Mouse (Mus musculus) intestine, embryonic 15.5 days (tissue): ENCODE results near the gene Tmem236. TPM values are rescaled to one million over a fixed set of nuclear protein-coding genes. Genes with fewer than 3 reads are reported as not detected.
A peak's percentile ranks its signal among the peaks of the same experiment; 100 is the strongest.

Source experiments
- ATAC-seq: fragments of 200-750 bp; cut with Nextera tagmentation; 2 replicates; pipeline ENCODE4 v1.8.0; 2017; ENCODE audit warnings: moderate TSS enrichment, moderate library complexity
- H3K27ac ChIP-seq: fragments of 300-500 bp; sonication (generic); 2 replicates; pipeline ENCODE4 v1.5.1; 2015; ENCODE audit warnings: mild to moderate bottlenecking, inconsistent platforms
- H3K27me3 ChIP-seq: fragments of 300-500 bp; sonication (generic); replicated peaks from 2 replicates; pipeline ENCODE4 v1.6.1; 2015; ENCODE audit warnings: inconsistent platforms
- H3K36me3 ChIP-seq: fragments of 300-500 bp; sonication (generic); 2 replicates; pipeline ENCODE4 v1.6.1; 2015; ENCODE audit warnings: inconsistent platforms
- H3K4me1 ChIP-seq: fragments of 300-500 bp; sonication (generic); replicated peaks from 2 replicates; pipeline ENCODE4 v1.6.1; 2015; ENCODE audit warnings: inconsistent platforms
- H3K4me2 ChIP-seq: fragments of 300-500 bp; sonication (generic); replicated peaks from 2 replicates; pipeline ENCODE4 v1.6.1; 2015; ENCODE audit warnings: mild to moderate bottlenecking, inconsistent platforms
- H3K4me3 ChIP-seq: fragments of 300-500 bp; sonication (generic); replicated peaks from 2 replicates; pipeline ENCODE4 v1.5.1; 2015; ENCODE audit warnings: inconsistent platforms
- H3K9ac ChIP-seq: fragments of 300-500 bp; sonication (generic); 2 replicates; pipeline ENCODE4 v1.6.1; 2015; ENCODE audit warnings: inconsistent platforms
- H3K9me3 ChIP-seq: fragments of 300-500 bp; sonication (generic); 2 replicates; pipeline ENCODE4 v1.6.1; 2016; ENCODE audit warnings: inconsistent platforms
- WGBS: fragments of 180-500 bp; shearing (Covaris S2); methylation state at CpG from one replicate; pipeline ENCODE4 v1.1.7; 2015; 5-methylcytosine and 5-hydroxymethylcytosine counted together
- polyA plus RNA-seq: library from polyadenylated mRNA; unstranded; fragments of >200 nt; fragmentation: Nextera tagmentation; extraction: Ambion mirVana; gene quantifications from 2 replicates; pipeline ENCODE4 v1.2.1, GENCODE M21; 2015

Tmem236 gene
- 15.4 and 18.5 TPM in 2 replicates for polyA plus RNA-seq

DNA sequence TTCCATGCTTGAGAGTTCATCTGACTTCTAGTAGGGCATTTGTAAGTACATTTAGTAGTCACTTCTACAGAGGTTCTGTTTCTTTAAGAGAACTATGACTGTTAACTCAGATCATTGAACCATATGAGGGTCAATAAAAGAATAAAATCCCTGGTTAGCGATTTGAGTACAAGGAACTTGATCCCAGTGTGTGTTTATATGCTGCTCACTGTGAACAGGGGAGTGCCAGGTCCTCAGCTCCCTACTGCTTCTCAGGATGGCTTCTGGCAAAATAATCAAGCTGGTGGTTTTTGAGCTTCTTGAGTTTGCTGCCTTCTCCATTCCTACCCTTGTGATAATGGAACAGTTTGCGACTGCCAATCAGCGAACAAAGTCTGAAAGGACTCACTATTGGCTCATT is at the start of gene Tmem236:
Tmem236 (plus strand) TSS at position 190 of the 400 bp plus-strand sequence.
- H3K4me2 ChIP-seq, result peak within 1 kb of the TSS; percentile 3; the same call in 1 of the 2 replicates
- H3K36me3 ChIP-seq, result no peaks in the 10 kb centered on the region
- peak within 1 kb of the TSS; percentile 22 for H3K4me3 ChIP-seq
- no peak within 1 kb of the TSS for H3K9ac ChIP-seq
- H3K9me3 ChIP-seq, result no peaks in the 10 kb centered on the region
- H3K27me3 ChIP-seq, result no peaks in the 10 kb centered on the region
- 62% methylated on average over 3 of the region's 3 CpGs for WGBS
- H3K27ac ChIP-seq, result peak within 1 kb of the TSS; percentile 62
- no peaks in the 10 kb centered on the region for H3K4me1 ChIP-seq
- peak; percentile 83 for ATAC-seq

DNA sequence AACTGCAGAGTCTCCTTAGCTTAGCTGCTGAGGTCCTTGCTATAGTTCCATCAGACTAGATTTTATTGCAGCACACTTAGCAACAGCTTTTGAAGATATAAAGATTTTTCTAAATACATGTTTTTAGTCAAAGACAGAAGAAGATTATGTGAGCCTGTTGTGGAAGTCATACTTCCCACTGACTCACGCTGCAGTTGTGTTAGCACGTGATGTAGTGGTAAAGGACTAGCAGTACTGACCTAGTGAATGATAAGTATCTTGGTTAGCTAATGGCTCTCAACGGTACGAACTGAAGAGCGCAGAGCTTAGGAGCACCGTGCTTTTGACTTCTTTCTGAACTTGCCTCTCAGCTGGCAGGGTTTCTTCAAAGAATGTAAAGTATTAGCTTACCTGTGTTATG is 47.9 kb upstream of the Tmem236 start:
- no peak overlapping the region for H3K27ac ChIP-seq
- H3K4me2 ChIP-seq, result no peak overlapping the region
- no peak overlapping the region for H3K4me3 ChIP-seq
- H3K36me3 ChIP-seq, result 0 out of 2 replicates have a peak, but pooled peaks cover 5% of the 10 kb centered on the region
- ATAC-seq, result no peak
- H3K9me3 ChIP-seq, result no peaks in the 10 kb centered on the region
- 82% methylated on average over 6 of the region's 6 CpGs for WGBS
- no peak overlapping the region for H3K9ac ChIP-seq
- no peaks in the 10 kb centered on the region for H3K4me1 ChIP-seq
- no peaks in the 10 kb centered on the region for H3K27me3 ChIP-seq

DNA sequence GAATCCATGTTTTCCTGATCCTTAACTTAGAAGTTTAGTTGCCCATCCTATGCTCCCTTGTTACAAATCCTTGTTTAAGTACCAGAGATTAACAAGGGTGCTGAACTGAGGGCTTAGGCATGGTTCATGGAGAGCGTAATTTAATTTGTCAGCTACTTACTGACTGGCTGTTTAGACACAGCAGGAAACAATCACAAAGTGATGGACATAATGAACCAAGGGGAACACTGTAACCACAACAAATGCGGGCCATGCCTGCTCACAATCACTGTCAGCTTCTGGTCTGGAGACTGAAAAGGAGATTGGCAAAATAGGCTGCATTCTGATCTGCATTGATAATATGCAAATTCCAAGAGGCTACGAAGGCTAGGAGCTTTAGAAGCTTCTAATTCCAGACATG is 46.7 kb upstream of the Tmem236 start:
- Histone ChIP-seq H3K36me3 (0 out of 2 replicates have a peak, but pooled peaks cover 5% of the 10 kb centered on the region), H3K27me3 (no peaks in the 10 kb centered on the region), H3K4me1 (no peaks in the 10 kb centered on the region), H3K4me2 (no peak overlapping the region), H3K9me3 (no peaks in the 10 kb centered on the region), H3K9ac (no peak overlapping the region), H3K4me3 (no peak overlapping the region), H3K27ac (no peak overlapping the region)
- no peak for ATAC-seq
- WGBS, result 73% methylated on average over 3 of the region's 3 CpGs

DNA sequence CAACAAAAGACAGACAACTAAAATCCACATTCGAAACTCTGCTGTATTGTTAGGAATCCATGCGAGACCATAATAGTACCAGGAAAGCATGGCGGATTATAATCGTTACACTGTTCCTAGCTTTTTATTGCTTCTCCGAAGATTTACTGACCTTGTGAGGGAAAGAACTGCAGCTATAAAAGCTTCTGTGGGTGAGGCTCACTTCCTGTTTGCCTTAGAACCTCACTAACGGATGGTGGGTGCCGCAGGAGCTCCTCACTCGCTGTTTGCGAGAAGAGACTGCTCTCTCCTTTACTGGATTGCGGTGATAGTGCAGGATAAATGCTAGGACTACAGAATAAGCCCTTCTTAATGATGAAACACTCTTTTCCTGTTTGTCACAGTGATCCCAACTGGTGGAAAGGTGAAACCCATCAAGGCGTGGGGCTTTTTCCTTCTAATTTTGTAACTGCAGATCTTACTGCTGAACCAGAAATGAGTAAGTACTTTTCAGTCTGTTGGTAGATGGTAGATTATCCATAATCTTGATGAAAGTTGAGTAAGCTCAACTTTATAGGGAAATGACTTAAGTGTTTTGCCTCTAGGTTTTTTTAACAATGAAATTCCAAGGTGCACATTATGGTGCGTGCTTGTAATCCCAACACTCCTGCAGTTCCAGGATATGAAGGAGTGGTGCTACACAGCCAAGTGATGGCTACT is 43.5 kb upstream of the Tmem236 start:
- Histone ChIP-seq H3K27ac (0 out of 2 replicates have a peak overlapping the region, but pooled peaks have one; percentile 32), H3K4me1 (no peaks in the 10 kb centered on the region), H3K4me2 (no peak overlapping the region), H3K36me3 (0 out of 2 replicates have a peak, but pooled peaks cover 5% of the 10 kb centered on the region), H3K9ac (no peak overlapping the region), H3K9me3 (no peaks in the 10 kb centered on the region), H3K4me3 (no peak overlapping the region), H3K27me3 (no peaks in the 10 kb centered on the region)
- ATAC-seq, result peak; percentile 87
- 54% methylated on average over 12 of the region's 12 CpGs for WGBS

DNA sequence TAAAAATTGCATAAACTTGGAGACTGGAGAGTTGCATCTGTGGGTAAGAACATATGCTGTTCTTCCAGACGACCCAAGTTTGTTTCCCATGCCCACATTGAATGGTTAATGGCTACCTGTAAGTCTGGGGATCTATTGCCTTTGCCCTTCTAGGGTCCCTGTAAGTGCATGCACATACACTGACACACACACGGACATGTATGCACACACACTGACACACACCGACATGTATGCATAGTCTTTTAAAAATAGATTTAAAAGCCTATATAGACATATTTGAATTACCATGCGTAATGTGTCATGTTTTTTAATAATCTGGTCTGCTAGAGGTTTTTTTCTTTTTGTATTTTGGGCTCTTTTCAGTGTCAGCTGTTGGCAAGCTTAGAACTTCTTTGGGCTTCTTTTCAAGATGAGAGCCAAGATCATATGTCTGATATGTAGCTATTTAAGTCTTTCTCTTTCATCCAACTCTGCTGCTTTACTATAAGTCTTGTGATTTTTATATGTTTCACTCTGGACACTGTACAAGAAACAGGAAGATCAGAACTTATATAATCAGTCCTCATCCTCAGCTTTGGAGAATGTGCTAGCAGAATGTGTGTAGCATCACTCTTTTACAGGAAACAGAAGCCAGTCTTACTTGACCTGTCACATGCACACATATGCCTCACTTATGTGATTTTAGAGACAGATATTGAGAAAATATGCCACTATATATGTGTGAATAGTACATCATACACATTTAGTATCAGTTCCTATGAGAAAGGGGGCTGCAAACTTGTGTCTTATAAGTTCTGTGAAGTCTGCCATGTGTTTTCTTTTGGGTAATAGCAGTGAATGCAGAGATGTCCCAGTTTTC is 41.6 kb upstream of the Tmem236 start:
- H3K9me3 ChIP-seq, result no peaks in the 10 kb centered on the region
- no peak overlapping the region for H3K27ac ChIP-seq
- WGBS, result 89% methylated on average over 4 of the region's 4 CpGs
- no peak for ATAC-seq
- H3K36me3 ChIP-seq, result 0 out of 2 replicates have a peak, but pooled peaks cover 5% of the 10 kb centered on the region
- H3K4me1 ChIP-seq, result no peaks in the 10 kb centered on the region
- H3K27me3 ChIP-seq, result no peaks in the 10 kb centered on the region
- H3K4me2 ChIP-seq, result no peak overlapping the region
- H3K9ac ChIP-seq, result no peak overlapping the region
- no peak overlapping the region for H3K4me3 ChIP-seq

DNA sequence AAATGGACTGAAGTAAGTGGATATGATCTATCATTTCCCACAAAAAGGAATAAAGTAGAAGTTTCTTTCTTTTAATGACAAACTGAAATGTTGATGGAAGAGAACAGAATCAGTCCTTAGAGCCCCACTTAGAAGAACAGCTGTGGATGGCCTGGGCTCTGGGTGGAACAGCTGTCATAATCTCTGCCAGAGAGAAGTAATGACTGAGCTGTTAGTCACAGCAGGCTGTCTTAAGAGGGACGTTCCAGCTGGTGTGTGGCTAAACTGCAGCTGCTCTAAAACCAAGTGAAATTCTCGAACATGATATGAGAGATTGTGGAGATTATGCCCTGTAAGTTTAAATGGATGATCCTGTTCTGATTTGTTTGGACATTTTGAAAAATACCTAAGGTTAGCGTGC is 37.4 kb upstream of the Tmem236 start:
- H3K9me3 ChIP-seq, result no peaks in the 10 kb centered on the region
- WGBS, result 42% methylated on average over 3 of the region's 3 CpGs
- ATAC-seq, result no peak
- no peak overlapping the region for H3K27ac ChIP-seq
- no peak overlapping the region for H3K9ac ChIP-seq
- no peak overlapping the region for H3K4me3 ChIP-seq
- no peak overlapping the region for H3K4me2 ChIP-seq
- H3K27me3 ChIP-seq, result no peaks in the 10 kb centered on the region
- H3K4me1 ChIP-seq, result no peaks in the 10 kb centered on the region
- no peaks in the 10 kb centered on the region for H3K36me3 ChIP-seq

DNA sequence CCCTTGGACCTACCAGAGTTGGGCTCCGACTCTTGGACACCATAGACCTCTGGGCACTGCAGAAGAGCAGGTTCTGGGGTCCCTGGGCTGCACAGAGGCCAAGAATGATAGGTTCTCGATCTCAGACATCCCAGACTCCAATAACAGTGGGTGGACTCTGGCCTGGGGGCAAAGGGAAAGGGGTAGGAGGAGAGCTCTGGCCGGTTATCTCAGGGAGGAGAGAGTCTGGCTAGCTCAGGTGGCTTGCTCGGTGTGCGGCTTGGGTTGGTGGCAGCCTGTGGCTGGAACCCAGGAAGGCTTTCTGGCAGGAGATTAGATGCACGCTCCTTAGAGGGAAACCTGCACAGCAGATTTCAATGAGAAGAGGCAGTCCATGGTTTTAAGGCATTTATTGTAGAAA is 34.7 kb upstream of the Tmem236 start:
- H3K9ac ChIP-seq, result no peak overlapping the region
- no peak overlapping the region for H3K4me2 ChIP-seq
- no peaks in the 10 kb centered on the region for H3K4me1 ChIP-seq
- peaks cover 2% of the 10 kb centered on the region; the same call in 1 of the 2 replicates for H3K36me3 ChIP-seq
- H3K9me3 ChIP-seq, result no peaks in the 10 kb centered on the region
- no peaks in the 10 kb centered on the region for H3K27me3 ChIP-seq
- no peak overlapping the region for H3K27ac ChIP-seq
- 0 out of 2 replicates have a peak, but pooled peaks have one; percentile 23 for ATAC-seq
- 87% methylated on average over 6 of the region's 6 CpGs for WGBS
- no peak overlapping the region for H3K4me3 ChIP-seq

DNA sequence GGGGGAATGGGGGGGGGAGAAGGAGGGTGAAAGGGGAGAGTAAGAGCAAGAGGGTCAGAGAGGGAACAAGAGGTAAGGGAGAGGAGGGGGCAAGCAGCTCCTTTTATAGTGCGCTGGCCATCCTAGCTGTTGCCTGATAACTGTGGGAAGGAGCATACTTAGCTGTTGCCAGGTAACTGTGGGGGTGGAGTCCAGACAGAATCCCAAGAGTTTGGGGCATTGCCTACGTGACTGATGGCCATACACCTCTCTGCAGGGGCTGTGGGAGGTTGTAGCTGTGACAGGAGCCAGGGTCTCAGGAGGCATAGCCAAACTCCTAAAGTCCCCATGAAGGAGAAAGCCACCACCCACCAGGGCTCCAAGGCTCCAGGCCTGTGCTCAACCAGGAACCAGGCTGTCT is 34.3 kb upstream of the Tmem236 start:
- Histone ChIP-seq H3K4me2 (no peak overlapping the region), H3K9me3 (no peaks in the 10 kb centered on the region), H3K9ac (no peak overlapping the region), H3K27ac (no peak overlapping the region), H3K4me1 (no peaks in the 10 kb centered on the region), H3K36me3 (peaks cover 6% of the 10 kb centered on the region; the same call in 1 of the 2 replicates), H3K4me3 (no peak overlapping the region), H3K27me3 (no peaks in the 10 kb centered on the region)
- 0 out of 2 replicates have a peak, but pooled peaks have one; percentile 10 for ATAC-seq
- 78% methylated on average over 2 of the region's 2 CpGs for WGBS

DNA sequence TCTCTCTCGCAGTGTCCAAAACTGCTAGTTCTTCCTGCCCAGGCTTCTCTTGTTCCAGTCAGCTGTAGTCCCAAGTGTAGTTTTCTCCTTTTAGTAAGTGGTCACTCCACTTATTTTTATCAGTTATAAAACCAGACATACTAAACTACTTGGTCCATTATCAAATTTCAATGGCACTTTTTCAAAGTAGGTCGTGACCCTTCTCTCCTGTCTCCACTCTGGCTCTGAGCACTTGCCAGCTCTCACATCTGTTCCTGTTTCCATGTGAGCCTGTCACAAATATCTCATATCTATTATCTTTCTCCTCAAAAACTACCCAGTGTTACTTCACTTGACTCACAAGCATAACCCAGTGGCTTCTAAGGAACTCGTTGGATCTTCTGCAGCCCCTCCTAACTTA is 29.0 kb upstream of the Tmem236 start:
- H3K9me3 ChIP-seq, result no peaks in the 10 kb centered on the region
- no peaks in the 10 kb centered on the region for H3K27me3 ChIP-seq
- no peak overlapping the region for H3K4me2 ChIP-seq
- no peak overlapping the region for H3K4me3 ChIP-seq
- H3K9ac ChIP-seq, result no peak overlapping the region
- ATAC-seq, result no peak
- WGBS, result 79% methylated on average over 3 of the region's 3 CpGs
- H3K27ac ChIP-seq, result no peak overlapping the region
- no peaks in the 10 kb centered on the region for H3K4me1 ChIP-seq
- H3K36me3 ChIP-seq, result peaks cover 10% of the 10 kb centered on the region

DNA sequence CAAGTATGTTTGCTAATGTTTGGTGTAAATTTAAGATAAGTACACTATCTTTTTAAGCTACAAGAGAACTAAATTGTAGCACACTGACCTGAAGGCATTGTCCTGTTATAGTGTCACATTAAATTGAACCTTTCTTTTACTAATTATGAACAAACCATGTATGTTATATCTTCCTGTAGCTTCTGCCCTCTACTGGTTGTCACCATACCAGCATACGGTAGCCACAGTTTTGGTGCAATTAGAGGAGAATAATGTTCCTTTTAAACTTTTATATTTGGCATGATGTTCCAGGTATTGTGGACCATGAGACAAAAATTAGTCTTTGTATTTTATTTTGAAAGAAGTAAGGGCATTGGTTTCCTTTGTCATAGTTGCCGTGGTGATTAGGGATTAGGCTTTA is 27.4 kb upstream of the Tmem236 start:
- no peaks in the 10 kb centered on the region for H3K27me3 ChIP-seq
- no peaks in the 10 kb centered on the region for H3K9me3 ChIP-seq
- peaks cover 10% of the 10 kb centered on the region for H3K36me3 ChIP-seq
- no peak overlapping the region for H3K4me3 ChIP-seq
- WGBS, result 83% methylated on average over 2 of the region's 2 CpGs
- H3K27ac ChIP-seq, result no peak overlapping the region
- H3K9ac ChIP-seq, result no peak overlapping the region
- ATAC-seq, result no peak
- no peak overlapping the region for H3K4me2 ChIP-seq
- no peaks in the 10 kb centered on the region for H3K4me1 ChIP-seq

DNA sequence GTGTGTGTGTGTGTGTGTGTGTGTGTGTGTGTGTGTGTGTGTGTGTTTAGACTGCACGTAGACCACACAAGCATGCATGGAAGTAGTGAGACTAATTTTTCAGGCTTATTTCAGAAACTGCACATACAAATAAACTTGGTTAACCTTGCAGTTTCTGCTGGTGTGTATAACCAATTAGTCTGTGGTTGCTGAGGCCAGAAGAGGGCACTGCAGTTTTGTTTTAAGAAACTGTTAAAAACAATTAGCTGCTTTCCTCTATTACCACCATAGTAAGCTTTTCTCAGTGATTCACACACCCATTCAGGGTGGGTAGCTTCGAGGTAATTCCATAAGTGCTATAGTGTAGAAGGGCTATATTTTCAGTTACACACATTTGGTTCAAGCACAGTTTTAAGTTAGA is 23.5 kb upstream of the Tmem236 start:
- no peak for ATAC-seq
- Histone ChIP-seq H3K4me2 (no peak overlapping the region), H3K9me3 (no peaks in the 10 kb centered on the region), H3K27me3 (no peaks in the 10 kb centered on the region), H3K4me1 (no peaks in the 10 kb centered on the region), H3K9ac (no peak overlapping the region), H3K4me3 (no peak overlapping the region), H3K36me3 (peaks cover 5% of the 10 kb centered on the region; the same call in 1 of the 2 replicates), H3K27ac (no peak overlapping the region)
- WGBS, result 93% methylated on average over 2 of the region's 2 CpGs

DNA sequence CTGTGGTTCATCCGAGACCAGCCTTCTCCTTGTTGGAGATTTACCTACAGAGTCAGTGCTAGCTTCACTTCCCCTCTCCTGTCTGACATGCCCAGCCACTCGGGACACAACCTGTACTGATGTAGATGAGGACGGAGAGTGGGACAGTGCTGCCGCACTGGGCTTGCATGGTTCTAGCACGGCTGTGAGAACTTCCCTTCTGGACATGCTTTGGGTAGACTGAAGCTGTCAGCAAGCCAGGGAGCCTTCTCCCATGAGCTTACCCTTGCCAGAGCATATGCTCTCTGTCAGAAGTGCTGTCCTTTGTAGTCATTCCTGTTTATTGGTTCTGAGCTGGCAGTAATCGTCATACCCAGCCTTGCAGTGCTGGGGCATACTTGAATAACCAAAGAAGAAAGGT is 22.5 kb upstream of the Tmem236 start:
- no peak overlapping the region for H3K4me2 ChIP-seq
- no peak overlapping the region for H3K9ac ChIP-seq
- no peak for ATAC-seq
- 89% methylated on average over 6 of the region's 6 CpGs for WGBS
- no peaks in the 10 kb centered on the region for H3K9me3 ChIP-seq
- no peaks in the 10 kb centered on the region for H3K36me3 ChIP-seq
- no peaks in the 10 kb centered on the region for H3K27me3 ChIP-seq
- H3K27ac ChIP-seq, result no peak overlapping the region
- no peak overlapping the region for H3K4me3 ChIP-seq
- H3K4me1 ChIP-seq, result no peaks in the 10 kb centered on the region
